Mouse (Mus musculus) olfactory bulb, adult 2 months (tissue): ENCODE measurements around the gene Olfr294. TPM values are rescaled to one million over a fixed set of nuclear protein-coding genes. Genes with fewer than 3 reads are reported as not detected.

Experiments used
- H3K27ac ChIP-seq: fragments of 200-500 bp; 2 replicates; pipeline ENCODE4 v1.5.1; 2012; ENCODE audit warnings: low read depth, low read length; ENCODE audit not compliant: insufficient read depth
- H3K4me1 ChIP-seq: fragments of 200-500 bp; 2 replicates; pipeline ENCODE4 v1.6.1; 2012; ENCODE audit warnings: low read length; ENCODE audit not compliant: control insufficient read depth, insufficient read depth
- H3K4me3 ChIP-seq: fragments of 200-500 bp; 2 replicates; pipeline ENCODE4 v1.5.1; 2012; ENCODE audit warnings: mild to moderate bottlenecking, low read depth, low read length, moderate library complexity; ENCODE audit not compliant: insufficient read depth
- CTCF ChIP-seq: fragments of 200-500 bp; IDR thresholded peaks from 2 replicates; pipeline ENCODE4 v1.5.1; 2012; ENCODE audit warnings: low read depth, mild to moderate bottlenecking, low read length, moderate library complexity; ENCODE audit not compliant: insufficient read depth
- POLR2A ChIP-seq: fragments of 200-500 bp; IDR thresholded peaks from 2 replicates; pipeline ENCODE4 v1.6.1; 2012; ENCODE audit warnings: mild to moderate bottlenecking, low read depth, low read length, moderate library complexity; ENCODE audit not compliant: insufficient read depth
- WGBS: fragments of 180-500 bp; shearing (Covaris S2); methylation state at CpG from one replicate; pipeline ENCODE4 v1.1.7; 2018; 5-methylcytosine and 5-hydroxymethylcytosine counted together
- polyA plus RNA-seq: library from polyadenylated mRNA; stranded (reverse); fragments of >200 nt; gene quantifications from 2 replicates; pipeline ENCODE4 v1.2.4, GENCODE M21; 2012; ENCODE audit warnings: low replicate concordance; ENCODE audit not compliant: missing spikeins, insufficient read depth, insufficient read length

Gene Olfr294
- not detected in 2 replicates for polyA plus RNA-seq

- no peaks in the 10 kb centered on the region for H3K4me1 ChIP-seq
- 58% methylated on average over 2 of the region's 2 CpGs for WGBS
- no peak for TF ChIP-seq CTCF
- TF ChIP-seq POLR2A, result no peak
Measured at GRCm38 (mm10) chr7:86616543-86616942, at the start of gene Olfr294. TSS of gene Olfr294 (minus strand) at chr7:86616643.

DNA sequence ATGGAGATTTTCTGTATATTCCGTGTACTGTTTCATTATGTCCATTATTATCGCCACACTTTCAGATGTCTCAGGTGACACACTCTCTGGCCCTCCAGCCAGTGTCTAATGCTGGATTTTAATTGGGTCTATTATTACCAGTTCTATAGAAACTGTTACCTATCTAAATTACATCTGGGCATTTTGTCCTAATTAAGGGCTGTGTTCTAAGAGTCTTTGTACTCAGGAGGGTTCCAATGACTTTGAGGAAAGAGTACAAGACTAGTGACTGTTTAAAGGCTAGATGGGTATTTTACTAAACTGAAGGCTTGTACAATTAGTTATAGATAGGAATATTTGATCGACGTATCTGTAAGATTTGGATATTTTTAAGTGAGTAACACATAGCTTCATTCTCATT, 32.3 kb upstream of the Olfr294 start, which contains the start of gene Olfr293:
Olfr293 (plus strand) TSS at position 301 of the 400 bp plus-strand sequence.
- TF ChIP-seq CTCF (no peak), POLR2A (no peak)
- no peaks in the 10 kb centered on the region for H3K4me1 ChIP-seq
- no peak within 1 kb of the TSS for H3K27ac ChIP-seq
- 90% methylated on average over 4 of the region's 4 CpGs for WGBS
- no peak within 1 kb of the TSS for H3K4me3 ChIP-seq

More at GRCm38 (mm10) chr7:86616543-86616942, at the start of gene Olfr294:
- Histone ChIP-seq H3K4me3 (no peak within 1 kb of the TSS), H3K27ac (no peak within 1 kb of the TSS)

DNA sequence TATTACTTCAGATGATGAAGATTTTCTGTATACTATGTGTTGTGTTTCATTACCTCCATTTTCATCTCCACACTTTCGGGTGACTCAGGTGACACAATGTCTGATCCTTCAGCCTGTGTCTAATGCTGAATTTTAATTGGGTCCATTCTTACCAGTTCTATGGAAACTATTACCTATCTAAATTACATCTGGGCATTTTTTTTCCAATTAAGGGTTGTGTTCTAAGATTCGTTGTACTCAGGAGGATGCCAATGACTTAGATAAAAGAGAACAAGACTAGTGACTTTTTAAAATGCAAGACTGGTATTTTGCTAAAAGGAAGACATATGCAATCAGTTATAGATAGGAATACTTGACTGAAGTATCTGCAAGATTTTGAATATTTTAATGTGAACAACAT, 32.9 kb downstream of the Olfr294 start, which contains the start of gene Olfr295:
Olfr295 (plus strand) TSS at position 301 of the 400 bp plus-strand sequence.
- Histone ChIP-seq H3K4me1 (no peaks in the 10 kb centered on the region), H3K4me3 (no peak within 1 kb of the TSS), H3K27ac (no peak within 1 kb of the TSS)
- no peak for TF ChIP-seq CTCF
- TF ChIP-seq POLR2A, result no peak
- 76% methylated on average over 2 of the region's 2 CpGs for WGBS

Other genes starting within 250 kb of the Olfr294 start
- not detected in 2 replicates for gene Olfr305, start 249.7 kb downstream of the Olfr294 start, polyA plus RNA-seq
- gene Olfr304, start 230.0 kb downstream of the Olfr294 start, polyA plus RNA-seq, result not detected in 2 replicates
- not detected in 2 replicates for gene Olfr303, start 218.9 kb downstream of the Olfr294 start, polyA plus RNA-seq
- gene Olfr301, start 212.8 kb downstream of the Olfr294 start, polyA plus RNA-seq, result not detected in 2 replicates
- gene Olfr299, start 156.7 kb downstream of the Olfr294 start, polyA plus RNA-seq, result not detected in 2 replicates
- gene Olfr298, start 124.2 kb downstream of the Olfr294 start, polyA plus RNA-seq, result not detected in 2 replicates
- not detected in 2 replicates for gene Olfr297, start 96.7 kb downstream of the Olfr294 start, polyA plus RNA-seq
- gene Olfr295, start 32.8 kb downstream of the Olfr294 start, polyA plus RNA-seq, result not detected in 2 replicates
- not detected in 2 replicates for gene Olfr293, start 32.4 kb upstream of the Olfr294 start, polyA plus RNA-seq
- gene Olfr292, start 71.7 kb upstream of the Olfr294 start, polyA plus RNA-seq, result not detected in 2 replicates
- gene Folh1, start 159.3 kb upstream of the Olfr294 start, polyA plus RNA-seq, result not detected in 2 replicates
- gene Vmn2r77, start 178.4 kb upstream of the Olfr294 start, polyA plus RNA-seq, result not detected in 2 replicates